Mouse (Mus musculus) kidney, postnatal 25 days (tissue): ENCODE results near the gene Slc22a1.
A peak's percentile ranks its signal among the peaks of the same experiment; 100 is the strongest.

Experiments
- DNase-seq, 2 experiments: peaks; one replicate each; pipeline ENCODE4 v3.0.0; 2021; ENCODE audit warnings: mixed read lengths in 2 of 2

Slc22a1 gene

GRCm38 (mm10) chr17:12631771-12632600, 43.6 kb downstream of the Slc22a1 start:
- peak; percentile 36 to 46 for DNase-seq

GRCm38 (mm10) chr17:12630976-12631730, 44.5 kb downstream of the Slc22a1 start:
- no peak for DNase-seq

GRCm38 (mm10) chr17:12627983-12628382, 47.6 kb downstream of the Slc22a1 start:
- no peak for DNase-seq

- no peak for DNase-seq
These were observed 56.0 kb downstream of the Slc22a1 start for GRCm38 (mm10) chr17:12619641-12620040.

GRCm38 (mm10) chr17:12615429-12615828, 60.2 kb downstream of the Slc22a1 start:
- no peak for DNase-seq

- no peak for DNase-seq
These were observed 60.9 kb downstream of the Slc22a1 start for GRCm38 (mm10) chr17:12614511-12615385.

GRCm38 (mm10) chr17:12607202-12607601, 68.4 kb downstream of the Slc22a1 start:
- DNase-seq: peak in 1 of 2 experiments; percentile 51

GRCm38 (mm10) chr17:12606634-12607033, 69.0 kb downstream of the Slc22a1 start:
- DNase-seq: no peak
